Mouse (Mus musculus): ENCODE results near the gene Hormad2. TPM values are rescaled to one million over a fixed set of nuclear protein-coding genes. Genes with fewer than 3 reads are reported as not detected.

Hormad2 gene
- polyA plus RNA-seq (2016; fragmentation: Nextera tagmentation; extraction: Ambion mirVana): 0.07 TPM in 1 of 2 replicates, not detected in the other

- Histone ChIP-seq H3K36me3 (no peaks in the 10 kb centered on the region), H3K4me3 (peak within 1 kb of the TSS; percentile 7; the same call in 1 of the 2 replicates), H3K4me1 (replicated peaks) (peaks cover 5% of the 10 kb centered on the region), H3K27ac (no peak within 1 kb of the TSS), H3K27me3 (ENCODE audit: insufficient read depth, poor library complexity, severe bottlenecking) (no peaks in the 10 kb centered on the region), H3K9me3 (no peaks in the 10 kb centered on the region)
- peak; percentile 14 for DNase-seq (ENCODE audit: low spot score)
- 47% methylated on average over 19 of the region's 19 CpGs for WGBS
Measured at GRCm38 (mm10) chr11:4440978-4441377, at the start of gene Hormad2. Gene Hormad2, minus strand, starts transcription at chr11:4441105.

GRCm38 (mm10) chr11:4489207-4489606 lies 48.3 kb upstream of the Hormad2 start:
- WGBS: 95% methylated on average over 4 of the region's 4 CpGs
- H3K4me1 ChIP-seq (replicated peaks): no peaks in the 10 kb centered on the region
- H3K4me3 ChIP-seq: no peak overlapping the region
- H3K36me3 ChIP-seq: peaks cover 97% of the 10 kb centered on the region
- H3K9me3 ChIP-seq: no peaks in the 10 kb centered on the region
- H3K27ac ChIP-seq: no peak overlapping the region
- H3K27me3 ChIP-seq (ENCODE audit: insufficient read depth, poor library complexity, severe bottlenecking): no peaks in the 10 kb centered on the region
- no peak for DNase-seq (ENCODE audit: low spot score)

- no peaks in the 10 kb centered on the region for H3K27me3 ChIP-seq (ENCODE audit: insufficient read depth, poor library complexity, severe bottlenecking)
- no peak overlapping the region for H3K27ac ChIP-seq
- no peak overlapping the region for H3K4me3 ChIP-seq
- H3K36me3 ChIP-seq: peaks cover 99% of the 10 kb centered on the region
- DNase-seq (ENCODE audit: low spot score): no peak
- 98% methylated on average over 2 of the region's 2 CpGs for WGBS
- no peaks in the 10 kb centered on the region for H3K9me3 ChIP-seq
- no peaks in the 10 kb centered on the region for H3K4me1 ChIP-seq (replicated peaks)
Measured at GRCm38 (mm10) chr11:4488798-4489197, 47.9 kb upstream of the Hormad2 start.

GRCm38 (mm10) chr11:4488367-4488766 lies 47.5 kb upstream of the Hormad2 start:
- WGBS: 97% methylated on average over 13 of the region's 13 CpGs
- Histone ChIP-seq H3K36me3 (peaks cover 99% of the 10 kb centered on the region), H3K27ac (no peak overlapping the region), H3K27me3 (ENCODE audit: insufficient read depth, poor library complexity, severe bottlenecking) (no peaks in the 10 kb centered on the region), H3K4me1 (replicated peaks) (no peaks in the 10 kb centered on the region), H3K4me3 (no peak overlapping the region), H3K9me3 (no peaks in the 10 kb centered on the region)
- no peak for DNase-seq (ENCODE audit: low spot score)

- no peak overlapping the region for H3K4me3 ChIP-seq
- no peaks in the 10 kb centered on the region for H3K4me1 ChIP-seq (replicated peaks)
- DNase-seq (ENCODE audit: low spot score): no peak
- 93% methylated on average over 8 of the region's 8 CpGs for WGBS
- no peaks in the 10 kb centered on the region for H3K9me3 ChIP-seq
- H3K27me3 ChIP-seq (ENCODE audit: insufficient read depth, poor library complexity, severe bottlenecking): no peaks in the 10 kb centered on the region
- peaks cover 100% of the 10 kb centered on the region for H3K36me3 ChIP-seq
- H3K27ac ChIP-seq: no peak overlapping the region
Measured at GRCm38 (mm10) chr11:4487401-4487965, 46.6 kb upstream of the Hormad2 start.

- no peak for DNase-seq (ENCODE audit: low spot score)
- H3K9me3 ChIP-seq: no peaks in the 10 kb centered on the region
- H3K4me1 ChIP-seq (replicated peaks): no peaks in the 10 kb centered on the region
- peaks cover 100% of the 10 kb centered on the region for H3K36me3 ChIP-seq
- 92% methylated on average over 5 of the region's 5 CpGs for WGBS
- no peak overlapping the region for H3K27ac ChIP-seq
- no peaks in the 10 kb centered on the region for H3K27me3 ChIP-seq (ENCODE audit: insufficient read depth, poor library complexity, severe bottlenecking)
- H3K4me3 ChIP-seq: no peak overlapping the region
Measured at GRCm38 (mm10) chr11:4484541-4484940, 43.6 kb upstream of the Hormad2 start.

GRCm38 (mm10) chr11:4482641-4483040 lies 41.7 kb upstream of the Hormad2 start:
- Histone ChIP-seq H3K4me3 (no peak overlapping the region), H3K9me3 (no peaks in the 10 kb centered on the region), H3K27me3 (ENCODE audit: insufficient read depth, poor library complexity, severe bottlenecking) (no peaks in the 10 kb centered on the region), H3K27ac (no peak overlapping the region), H3K4me1 (replicated peaks) (no peaks in the 10 kb centered on the region), H3K36me3 (peaks cover 93% of the 10 kb centered on the region)
- no peak for DNase-seq (ENCODE audit: low spot score)
- WGBS: 88% methylated on average over 5 of the region's 5 CpGs

- no peak overlapping the region for H3K4me3 ChIP-seq
- no peak for DNase-seq (ENCODE audit: low spot score)
- WGBS: 88% methylated on average over 4 of the region's 4 CpGs
- peaks cover 34% of the 10 kb centered on the region for H3K36me3 ChIP-seq
- no peaks in the 10 kb centered on the region for H3K27me3 ChIP-seq (ENCODE audit: insufficient read depth, poor library complexity, severe bottlenecking)
- H3K27ac ChIP-seq: no peak overlapping the region
- H3K9me3 ChIP-seq: no peaks in the 10 kb centered on the region
- peaks cover 10% of the 10 kb centered on the region for H3K4me1 ChIP-seq (replicated peaks)
Measured at GRCm38 (mm10) chr11:4476184-4476697, 35.3 kb upstream of the Hormad2 start.

GRCm38 (mm10) chr11:4472464-4473179 lies 31.7 kb upstream of the Hormad2 start:
- no peak overlapping the region for H3K4me3 ChIP-seq
- no peaks in the 10 kb centered on the region for H3K9me3 ChIP-seq
- peaks cover 12% of the 10 kb centered on the region for H3K4me1 ChIP-seq (replicated peaks)
- peaks cover 5% of the 10 kb centered on the region; the same call in 1 of the 2 replicates for H3K36me3 ChIP-seq
- WGBS: 84% methylated on average over 7 of the region's 7 CpGs
- DNase-seq (ENCODE audit: low spot score): no peak
- H3K27me3 ChIP-seq (ENCODE audit: insufficient read depth, poor library complexity, severe bottlenecking): no peaks in the 10 kb centered on the region
- no peak overlapping the region for H3K27ac ChIP-seq

- Histone ChIP-seq H3K4me1 (replicated peaks) (peaks cover 12% of the 10 kb centered on the region), H3K4me3 (no peak overlapping the region), H3K27ac (0 out of 2 replicates have a peak overlapping the region, but pooled peaks have one; percentile 2), H3K36me3 (peaks cover 5% of the 10 kb centered on the region; the same call in 1 of the 2 replicates), H3K9me3 (no peaks in the 10 kb centered on the region), H3K27me3 (ENCODE audit: insufficient read depth, poor library complexity, severe bottlenecking) (no peaks in the 10 kb centered on the region)
- 81% methylated on average over 5 of the region's 5 CpGs for WGBS
- DNase-seq (ENCODE audit: low spot score): no peak
Measured at GRCm38 (mm10) chr11:4471734-4472133, 30.8 kb upstream of the Hormad2 start.

- H3K27me3 ChIP-seq (ENCODE audit: insufficient read depth, poor library complexity, severe bottlenecking): no peaks in the 10 kb centered on the region
- DNase-seq (ENCODE audit: low spot score): no peak
- H3K27ac ChIP-seq: peak overlapping the region; percentile 2; the same call in 1 of the 2 replicates
- peaks cover 4% of the 10 kb centered on the region; the same call in 1 of the 2 replicates for H3K36me3 ChIP-seq
- H3K4me1 ChIP-seq (replicated peaks): peaks cover 14% of the 10 kb centered on the region
- H3K9me3 ChIP-seq: no peaks in the 10 kb centered on the region
- H3K4me3 ChIP-seq: no peak overlapping the region
Measured at GRCm38 (mm10) chr11:4471251-4471650, 30.3 kb upstream of the Hormad2 start.

- WGBS: 56% methylated on average over 5 of the region's 5 CpGs
- DNase-seq (ENCODE audit: low spot score): no peak
- Histone ChIP-seq H3K4me3 (no peak overlapping the region), H3K9me3 (no peaks in the 10 kb centered on the region), H3K36me3 (no peaks in the 10 kb centered on the region), H3K27ac (no peak overlapping the region), H3K4me1 (replicated peaks) (peaks cover 19% of the 10 kb centered on the region), H3K27me3 (ENCODE audit: insufficient read depth, poor library complexity, severe bottlenecking) (no peaks in the 10 kb centered on the region)
Measured at GRCm38 (mm10) chr11:4469091-4469490, 28.2 kb upstream of the Hormad2 start.

- 94% methylated on average over 1 of the region's 1 CpGs for WGBS
- Histone ChIP-seq H3K27ac (no peak overlapping the region), H3K36me3 (no peaks in the 10 kb centered on the region), H3K4me3 (no peak overlapping the region), H3K27me3 (ENCODE audit: insufficient read depth, poor library complexity, severe bottlenecking) (no peaks in the 10 kb centered on the region), H3K4me1 (replicated peaks) (peaks cover 15% of the 10 kb centered on the region), H3K9me3 (no peaks in the 10 kb centered on the region)
- no peak for DNase-seq (ENCODE audit: low spot score)
Measured at GRCm38 (mm10) chr11:4467436-4467835, 26.5 kb upstream of the Hormad2 start.
